Mouse (Mus musculus): ENCODE measurements around the gene Gabrp. TPM values are rescaled to one million over a fixed set of nuclear protein-coding genes. Genes with fewer than 3 reads are reported as not detected.

The Gabrp gene
- polyA plus RNA-seq, 2 experiments = 9.2 to 17.0 TPM

GRCm38 (mm10) chr11:33547386-33547785 lies 31.4 kb downstream of the Gabrp start:
- DNase-seq (ENCODE audit: low spot score) (no peak), ATAC-seq (ENCODE audit: low FRiP score, low read depth) (no peak)
- Histone ChIP-seq H3K4me3 (replicated peaks; ENCODE audit: low read length) (no peak overlapping the region), H3K9me3 (ENCODE audit: control insufficient read depth, low read length) (no peaks in the 10 kb centered on the region), H3K4me1 (ENCODE audit: control insufficient read depth, insufficient read depth, low read length) (no peaks in the 10 kb centered on the region), H3K4me2 (replicated peaks; ENCODE audit: low read depth, low read length, severe bottlenecking) (no peak overlapping the region), H3K27me3 (ENCODE audit: control insufficient read depth, insufficient read depth, low read length) (no peaks in the 10 kb centered on the region), H3K36me3 (ENCODE audit: control insufficient read depth, insufficient read depth, low read length) (no peaks in the 10 kb centered on the region), H3K9ac (ENCODE audit: low read depth, low read length, severe bottlenecking) (no peak overlapping the region), H3K27ac (replicated peaks; ENCODE audit: low read depth, low read length) (no peak overlapping the region)
- TF ChIP-seq POLR2A (IDR thresholded peaks at IDR 0.05; ENCODE audit: borderline replicate concordance, extremely low read depth, insufficient read depth, insufficient read length) = no peak
- WGBS = 80% methylated on average over 2 of the region's 2 CpGs

- Histone ChIP-seq H3K4me1 (ENCODE audit: control insufficient read depth, insufficient read depth, low read length) (no peaks in the 10 kb centered on the region), H3K27ac (replicated peaks; ENCODE audit: low read depth, low read length) (no peak overlapping the region), H3K27me3 (ENCODE audit: control insufficient read depth, insufficient read depth, low read length) (no peaks in the 10 kb centered on the region), H3K4me3 (replicated peaks; ENCODE audit: low read length) (no peak overlapping the region), H3K36me3 (ENCODE audit: control insufficient read depth, insufficient read depth, low read length) (no peaks in the 10 kb centered on the region), H3K9ac (ENCODE audit: low read depth, low read length, severe bottlenecking) (no peak overlapping the region), H3K4me2 (replicated peaks; ENCODE audit: low read depth, low read length, severe bottlenecking) (no peak overlapping the region), H3K9me3 (ENCODE audit: control insufficient read depth, low read length) (no peaks in the 10 kb centered on the region)
- ATAC-seq (ENCODE audit: low FRiP score, low read depth) (no peak), DNase-seq (ENCODE audit: low spot score) (no peak)
- no peak for TF ChIP-seq POLR2A (IDR thresholded peaks at IDR 0.05; ENCODE audit: borderline replicate concordance, extremely low read depth, insufficient read depth, insufficient read length)
- WGBS = 91% methylated on average over 2 of the region's 2 CpGs
Measured at GRCm38 (mm10) chr11:33544945-33545344, 33.8 kb downstream of the Gabrp start.

GRCm38 (mm10) chr11:33544121-33544520 lies 34.6 kb downstream of the Gabrp start:
- Histone ChIP-seq H3K27me3 (ENCODE audit: control insufficient read depth, insufficient read depth, low read length) (no peaks in the 10 kb centered on the region), H3K4me2 (replicated peaks; ENCODE audit: low read depth, low read length, severe bottlenecking) (no peak overlapping the region), H3K36me3 (ENCODE audit: control insufficient read depth, insufficient read depth, low read length) (no peaks in the 10 kb centered on the region), H3K9ac (ENCODE audit: low read depth, low read length, severe bottlenecking) (no peak overlapping the region), H3K4me3 (replicated peaks; ENCODE audit: low read length) (no peak overlapping the region), H3K27ac (replicated peaks; ENCODE audit: low read depth, low read length) (no peak overlapping the region), H3K4me1 (ENCODE audit: control insufficient read depth, insufficient read depth, low read length) (no peaks in the 10 kb centered on the region), H3K9me3 (ENCODE audit: control insufficient read depth, low read length) (no peaks in the 10 kb centered on the region)
- DNase-seq (ENCODE audit: low spot score) (no peak), ATAC-seq (ENCODE audit: low FRiP score, low read depth) (no peak)
- TF ChIP-seq POLR2A (IDR thresholded peaks at IDR 0.05; ENCODE audit: borderline replicate concordance, extremely low read depth, insufficient read depth, insufficient read length) = no peak
- WGBS = 68% methylated on average over 11 of the region's 11 CpGs

GRCm38 (mm10) chr11:33537390-33538125 lies 41.2 kb downstream of the Gabrp start:
- Histone ChIP-seq H3K9me3 (ENCODE audit: control insufficient read depth, low read length) (no peaks in the 10 kb centered on the region), H3K9ac (ENCODE audit: low read depth, low read length, severe bottlenecking) (no peak overlapping the region), H3K27ac (replicated peaks; ENCODE audit: low read depth, low read length) (no peak overlapping the region), H3K27me3 (ENCODE audit: control insufficient read depth, insufficient read depth, low read length) (no peaks in the 10 kb centered on the region), H3K4me2 (replicated peaks; ENCODE audit: low read depth, low read length, severe bottlenecking) (no peak overlapping the region), H3K36me3 (ENCODE audit: control insufficient read depth, insufficient read depth, low read length) (no peaks in the 10 kb centered on the region), H3K4me1 (ENCODE audit: control insufficient read depth, insufficient read depth, low read length) (no peaks in the 10 kb centered on the region), H3K4me3 (replicated peaks; ENCODE audit: low read length) (no peak overlapping the region)
- ATAC-seq (ENCODE audit: low FRiP score, low read depth) (no peak), DNase-seq (ENCODE audit: low spot score) (no peak)
- no peak for TF ChIP-seq POLR2A (IDR thresholded peaks at IDR 0.05; ENCODE audit: borderline replicate concordance, extremely low read depth, insufficient read depth, insufficient read length)
- WGBS = 76% methylated on average over 5 of the region's 5 CpGs

- ATAC-seq (ENCODE audit: low FRiP score, low read depth) (no peak), DNase-seq (ENCODE audit: low spot score) (no peak)
- no peak overlapping the region for H3K4me2 ChIP-seq (replicated peaks; ENCODE audit: low read depth, low read length, severe bottlenecking)
- no peaks in the 10 kb centered on the region for H3K36me3 ChIP-seq (ENCODE audit: control insufficient read depth, insufficient read depth, low read length)
- H3K4me3 ChIP-seq (replicated peaks; ENCODE audit: low read length) = no peak overlapping the region
- no peaks in the 10 kb centered on the region for H3K9me3 ChIP-seq (ENCODE audit: control insufficient read depth, low read length)
- H3K4me1 ChIP-seq (ENCODE audit: control insufficient read depth, insufficient read depth, low read length) = no peaks in the 10 kb centered on the region
- H3K27ac ChIP-seq (replicated peaks; ENCODE audit: low read depth, low read length) = no peak overlapping the region
- no peak for TF ChIP-seq POLR2A (IDR thresholded peaks at IDR 0.05; ENCODE audit: borderline replicate concordance, extremely low read depth, insufficient read depth, insufficient read length)
- H3K27me3 ChIP-seq (ENCODE audit: control insufficient read depth, insufficient read depth, low read length) = no peaks in the 10 kb centered on the region
- WGBS = 88% methylated on average over 3 of the region's 3 CpGs
- H3K9ac ChIP-seq (ENCODE audit: low read depth, low read length, severe bottlenecking) = no peak overlapping the region
Measured at GRCm38 (mm10) chr11:33536636-33537035, 42.1 kb downstream of the Gabrp start.

All from limb, embryonic 14.5 days (tissue).